Mouse (Mus musculus) erythroblast, embryonic 14.5 days (primary cell): Measurements from ENCODE around the gene Fzd4.

Source experiments
- GATA1 ChIP-seq: IDR thresholded peaks from 2 replicates; pipeline ENCODE4 v1.6.1; 2012; ENCODE audit warnings: low read length, inconsistent platforms, mixed read lengths
- TAL1 ChIP-seq: IDR thresholded peaks from 3 replicates; pipeline ENCODE4 v1.6.1; 2012; ENCODE audit warnings: low read length, inconsistent platforms, mixed read lengths

DNA sequence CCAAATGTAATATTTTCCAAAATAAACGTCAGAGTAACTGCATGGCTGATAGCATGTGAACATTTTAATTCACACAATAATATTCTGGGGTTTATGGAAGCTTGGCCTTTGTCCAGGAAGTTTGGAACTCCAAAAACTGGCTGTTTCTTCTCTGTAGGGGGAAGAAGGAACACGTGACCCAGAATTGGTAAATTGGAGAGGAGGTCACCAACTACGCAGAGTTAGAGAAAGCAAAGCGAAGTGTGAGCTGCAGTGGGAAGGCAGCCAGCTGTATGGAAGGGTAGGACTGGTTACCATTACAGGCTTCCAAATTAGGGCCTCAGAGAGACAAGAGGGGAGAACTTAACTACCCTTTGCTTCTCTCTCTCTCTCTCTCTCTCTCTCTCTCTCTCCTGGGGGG lies 47.8 kb upstream of the Fzd4 start:
- TF ChIP-seq TAL1 (no peak), GATA1 (no peak)
